Mouse (Mus musculus) gastrocnemius, adult 18-20 months (tissue): ENCODE results near the gene Cend1. TPM values are rescaled to one million over a fixed set of nuclear protein-coding genes. Genes with fewer than 3 reads are reported as not detected.
"Not testable (repeated sequence)": the region's sequence is repeated elsewhere in the genome, so short reads cannot be mapped to it uniquely, and the experiment has no call there.

Source experiments
- DNase-seq: peaks from one replicate; pipeline ENCODE4 v3.0.0; 2021; ENCODE audit warnings: low spot score
- total RNA-seq, 2 experiments: library from RNA; stranded (reverse); gene quantifications; 2 replicates each; pipeline ENCODE4 v1.2.3; 2021

Cend1 gene
- total RNA-seq, 2 experiments from 2014 or later, result 0.39 to 0.47 TPM

- DNase-seq, result no peak
Measured at GRCm38 (mm10) chr7:141430585-141431240, 1.4 kb upstream of the Cend1 start.

GRCm38 (mm10) chr7:141429840-141430584, 721 bp upstream of the Cend1 start:
- DNase-seq, result no peak

- no peak for DNase-seq
Measured at GRCm38 (mm10) chr7:141428701-141429100, 590 bp downstream of the Cend1 start.

- DNase-seq, result no peak
Measured at GRCm38 (mm10) chr7:141426948-141427730, 2.2 kb downstream of the Cend1 start.

- DNase-seq, result no peak
Measured at GRCm38 (mm10) chr7:141423811-141424210, 5.5 kb downstream of the Cend1 start.

GRCm38 (mm10) chr7:141420030-141420702, 9.1 kb downstream of the Cend1 start:
- DNase-seq, result no peak

- no peak for DNase-seq
Measured at GRCm38 (mm10) chr7:141418970-141419369, 10.3 kb downstream of the Cend1 start.

- no peak for DNase-seq
Measured at GRCm38 (mm10) chr7:141417731-141418681, 11.3 kb downstream of the Cend1 start.

GRCm38 (mm10) chr7:141416144-141416841, 13.0 kb downstream of the Cend1 start:
- no peak for DNase-seq

- DNase-seq, result peak; percentile 99
Measured at GRCm38 (mm10) chr7:141413809-141414584, 15.3 kb downstream of the Cend1 start, which contains the start of gene Gatd1. Gene Gatd1 (minus strand): TSS chr7:141414136.

- no peak for DNase-seq
Measured at GRCm38 (mm10) chr7:141413331-141413730, 16.0 kb downstream of the Cend1 start.

- no peak for DNase-seq
Measured at GRCm38 (mm10) chr7:141411667-141412066, 17.6 kb downstream of the Cend1 start.

GRCm38 (mm10) chr7:141410631-141411030, 18.7 kb downstream of the Cend1 start:
- no peak for DNase-seq

GRCm38 (mm10) chr7:141408833-141409232, 20.5 kb downstream of the Cend1 start:
- DNase-seq, result peak; percentile 87

- DNase-seq, result not testable (repeated sequence)
Measured at GRCm38 (mm10) chr7:141407670-141408069, 21.6 kb downstream of the Cend1 start.

- no peak for DNase-seq
Measured at GRCm38 (mm10) chr7:141405466-141405865, 23.8 kb downstream of the Cend1 start.

GRCm38 (mm10) chr7:141403305-141403704, 26.0 kb downstream of the Cend1 start:
- peak; percentile 49 for DNase-seq

- no peak for DNase-seq
Measured at GRCm38 (mm10) chr7:141395348-141395747, 33.9 kb downstream of the Cend1 start.

- peak; percentile 40 for DNase-seq
Measured at GRCm38 (mm10) chr7:141394771-141395170, 34.5 kb downstream of the Cend1 start.
